Mouse (Mus musculus) CD4-positive helper T cell, adult 2 months (primary cell): Measurements from ENCODE around the gene Mrpl20.
"Not testable (repeated sequence)": the region's sequence is repeated elsewhere in the genome, so short reads cannot be mapped to it uniquely, and the experiment has no call there.

Source experiments
- DNase-seq: peaks from one replicate; pipeline ENCODE4 v3.0.0-alpha.2; 2012; ENCODE audit warnings: low read depth, missing footprints, low spot score

Mrpl20 gene

GRCm38 (mm10) chr4:155783486-155784080 lies 19.1 kb upstream of the Mrpl20 start:
- DNase-seq: no peak

DNA sequence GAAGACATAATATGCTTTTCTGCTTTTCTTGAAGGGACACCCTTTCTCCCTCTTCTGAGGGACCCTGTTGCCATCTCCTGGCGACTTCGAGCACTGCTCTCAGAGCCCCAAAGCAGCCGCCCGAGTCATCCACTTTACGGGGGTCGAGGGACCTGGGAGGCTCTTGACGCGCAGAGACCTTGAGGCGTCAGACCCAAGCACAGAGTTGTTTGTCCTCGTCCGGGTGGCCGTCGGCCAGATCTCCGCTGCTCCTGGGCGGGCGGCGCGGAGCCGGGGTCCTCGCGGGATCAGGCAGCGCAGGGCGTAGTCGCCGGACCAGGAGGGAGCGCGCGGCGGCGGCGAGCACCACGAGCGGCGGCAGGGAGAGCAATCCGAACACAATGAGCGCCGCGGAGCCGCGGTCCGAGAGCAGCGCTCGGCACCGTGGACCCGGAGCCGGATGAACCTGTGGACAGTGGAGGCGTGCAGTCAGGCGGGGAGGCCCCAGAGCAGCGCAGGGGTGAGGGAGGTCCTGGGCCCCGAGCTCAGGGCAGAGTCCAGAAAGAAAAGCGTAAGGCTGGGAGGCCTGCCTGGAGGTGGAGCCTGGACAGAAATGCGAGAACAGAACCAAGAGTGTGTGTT lies 18.5 kb upstream of the Mrpl20 start:
- peak; percentile 63 for DNase-seq

DNA sequence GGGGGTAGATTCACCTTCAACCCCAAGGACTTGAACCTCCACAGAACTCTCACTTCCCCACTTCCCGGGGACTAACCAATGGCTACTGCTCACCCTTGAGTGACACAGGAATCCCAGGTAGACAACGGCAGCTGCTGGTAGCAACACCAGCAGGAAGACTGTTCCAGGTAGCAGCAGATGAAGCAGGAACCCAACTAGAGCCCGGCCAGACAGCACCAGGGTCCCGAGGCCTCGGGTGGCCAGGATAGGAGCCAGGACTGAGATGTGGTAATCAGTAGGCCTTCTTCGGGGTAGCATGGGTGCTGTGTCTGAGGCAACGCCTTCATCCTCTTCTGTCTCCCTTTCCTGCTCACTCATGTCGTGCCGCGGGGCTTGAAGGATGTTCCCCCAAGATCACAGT lies 17.4 kb upstream of the Mrpl20 start:
- no peak for DNase-seq

- DNase-seq: no peak
Observed at GRCm38 (mm10) chr4:155785819-155786218, 16.9 kb upstream of the Mrpl20 start, which contains the start of gene Tmem88b. TSS of gene Tmem88b (minus strand) at chr4:155785874.

- no peak for DNase-seq
Observed at GRCm38 (mm10) chr4:155788300-155788699, 14.4 kb upstream of the Mrpl20 start.

DNA sequence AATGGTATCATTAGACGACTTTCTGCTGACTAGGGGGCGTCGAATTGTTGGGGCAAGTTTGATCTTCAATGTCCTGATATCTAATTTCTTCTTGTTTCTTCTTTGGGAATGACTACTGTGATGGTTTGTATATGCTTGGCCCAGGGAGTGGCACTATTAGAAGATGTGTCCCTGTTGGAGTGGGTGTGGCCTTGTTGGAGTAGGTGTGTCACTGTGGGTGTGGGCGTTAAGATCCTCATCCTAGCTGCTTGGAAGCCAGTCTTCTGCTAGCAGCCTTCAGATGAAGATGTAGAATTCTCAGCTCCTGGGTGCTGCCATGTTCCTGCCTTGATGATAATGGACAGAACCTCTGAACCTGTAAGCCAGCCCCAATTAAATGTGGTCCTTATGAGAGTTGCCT lies 13.8 kb upstream of the Mrpl20 start:
- DNase-seq: not testable (repeated sequence)

- DNase-seq: no peak
Observed at GRCm38 (mm10) chr4:155790021-155790489, 12.6 kb upstream of the Mrpl20 start, which contains the start of gene Ankrd65. TSS of gene Ankrd65 (plus strand) at chr4:155790439.

- no peak for DNase-seq
Observed at GRCm38 (mm10) chr4:155790650-155791161, 12.0 kb upstream of the Mrpl20 start.

DNA sequence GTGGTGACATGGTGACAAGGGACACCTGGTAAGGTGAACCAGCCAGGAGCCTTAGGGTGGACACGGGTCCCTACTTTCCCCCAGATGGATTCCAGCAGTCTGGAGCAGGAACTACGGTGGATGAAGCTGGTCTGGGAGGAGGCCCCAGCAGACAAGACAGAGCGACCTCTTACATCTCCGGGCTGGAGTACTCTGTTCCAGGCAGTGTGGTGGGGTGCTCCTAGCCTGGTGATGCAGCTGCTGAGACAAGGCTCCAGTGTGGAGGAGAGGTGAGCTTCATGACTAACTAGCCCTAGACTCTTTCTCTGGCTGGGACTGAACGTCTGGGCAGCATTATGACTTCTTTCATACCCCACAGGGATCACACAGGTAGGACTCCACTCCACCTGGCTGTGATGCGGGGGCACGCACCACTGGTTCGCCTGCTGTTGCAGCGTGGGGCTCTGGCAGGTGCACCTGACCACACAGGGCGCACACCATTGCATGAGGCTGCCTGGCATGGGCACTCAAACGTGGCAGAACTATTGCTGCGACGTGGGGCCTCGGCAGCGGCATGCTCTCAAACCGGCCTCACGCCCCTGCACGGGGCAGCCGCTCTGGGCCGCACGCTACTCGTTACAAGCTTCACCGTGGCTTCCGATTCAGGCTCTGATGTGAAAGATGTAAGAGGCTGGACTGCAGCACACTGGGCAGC lies 11.3 kb upstream of the Mrpl20 start:
- no peak for DNase-seq

DNA sequence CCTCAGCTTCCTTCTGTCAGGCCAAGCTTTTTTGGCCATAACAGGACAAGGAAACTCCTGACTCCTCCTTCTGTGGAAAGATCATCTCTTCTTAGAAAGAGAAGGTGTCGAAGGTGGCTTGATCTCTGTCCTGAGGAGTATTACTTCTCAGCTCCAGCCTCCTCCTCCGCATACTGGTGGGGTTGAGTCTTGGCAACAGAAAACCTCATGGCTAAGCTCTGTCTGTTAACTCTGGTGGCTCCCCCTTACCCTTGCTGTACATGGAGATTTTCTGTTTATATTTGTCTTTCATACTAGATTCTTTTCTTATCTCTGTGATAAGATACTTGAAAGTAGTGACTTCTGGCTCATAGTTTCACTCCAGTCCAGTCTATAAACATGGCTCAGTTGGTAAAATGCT lies 8.9 kb upstream of the Mrpl20 start:
- no peak for DNase-seq

- no peak for DNase-seq
Observed at GRCm38 (mm10) chr4:155802075-155802474, 603 bp upstream of the Mrpl20 start.

- DNase-seq: peak; percentile 94
Observed at GRCm38 (mm10) chr4:155803340-155804041, 813 bp downstream of the Mrpl20 start.

DNA sequence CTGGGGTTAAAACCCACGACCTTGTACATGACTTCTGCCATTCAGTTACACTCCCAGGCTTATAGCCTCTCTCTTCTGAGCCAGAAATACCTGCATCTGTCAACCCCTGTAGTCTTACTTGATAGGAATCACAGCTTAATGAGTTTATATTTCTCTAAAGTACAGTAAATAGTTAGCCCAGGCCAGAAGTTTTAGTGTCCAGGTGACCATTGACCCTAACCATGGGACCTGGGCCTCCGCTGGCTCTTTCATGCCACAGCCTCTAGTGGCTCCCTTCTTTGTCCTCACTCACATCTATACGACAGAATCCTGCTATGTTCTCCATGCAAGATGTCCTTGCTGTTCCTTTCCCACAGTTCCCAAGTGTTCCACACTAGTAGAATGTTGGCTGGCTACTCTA lies 5.2 kb downstream of the Mrpl20 start:
- no peak for DNase-seq

- peak; percentile 100 for DNase-seq
Observed at GRCm38 (mm10) chr4:155811929-155812664, 9.4 kb downstream of the Mrpl20 start, which contains the start of gene Ccnl2. TSS of gene Ccnl2 (plus strand) at chr4:155812489.

DNA sequence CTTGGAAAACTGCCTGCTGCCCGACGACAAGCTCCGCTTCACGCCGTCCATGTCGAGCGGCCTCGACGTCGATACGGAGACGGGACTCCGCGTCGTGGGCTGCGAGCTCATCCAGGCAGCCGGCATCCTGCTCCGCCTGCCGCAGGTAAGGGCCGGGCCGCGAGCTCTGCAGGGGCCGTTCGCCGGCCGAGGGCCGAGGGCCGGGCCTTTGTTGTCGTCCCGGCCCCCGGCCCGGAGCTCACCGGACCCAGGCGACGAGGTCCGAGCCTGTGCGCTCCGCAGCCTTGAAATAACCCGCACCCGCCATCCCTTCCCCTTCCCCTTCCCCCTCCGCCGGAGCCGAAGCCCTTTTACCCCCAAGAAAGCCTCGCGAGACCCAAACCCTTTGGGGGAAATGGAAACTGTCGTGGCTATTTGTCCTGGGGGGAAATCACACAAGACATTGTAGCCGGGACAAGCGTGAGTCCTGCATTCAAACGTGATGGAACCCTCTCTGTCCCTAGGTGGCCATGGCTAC lies 10.0 kb downstream of the Mrpl20 start:
- DNase-seq: peak; percentile 45

DNA sequence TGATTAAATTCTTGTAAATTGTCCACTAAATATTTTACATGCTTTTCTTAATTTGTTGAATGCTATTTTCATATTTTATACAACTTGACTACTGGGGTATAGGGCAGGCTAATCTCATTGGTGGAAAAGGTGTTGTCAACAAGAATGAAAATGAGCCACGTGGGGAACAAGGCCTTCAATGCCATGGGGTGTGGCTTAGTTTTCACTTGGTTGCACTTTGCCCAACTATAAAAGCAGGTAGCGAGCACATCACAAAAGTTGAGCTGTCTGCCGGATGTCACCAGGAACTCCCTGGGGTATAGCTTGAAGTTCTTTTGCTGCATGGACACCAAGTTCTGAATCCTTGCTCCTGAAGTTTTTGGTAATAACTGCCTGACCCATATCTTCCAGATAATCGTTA lies 14.9 kb downstream of the Mrpl20 start:
- DNase-seq: no peak

GRCm38 (mm10) chr4:155821025-155821424 lies 18.3 kb downstream of the Mrpl20 start:
- peak; percentile 54 for DNase-seq

- no peak for DNase-seq
Observed at GRCm38 (mm10) chr4:155823443-155823842, 20.8 kb downstream of the Mrpl20 start.

DNA sequence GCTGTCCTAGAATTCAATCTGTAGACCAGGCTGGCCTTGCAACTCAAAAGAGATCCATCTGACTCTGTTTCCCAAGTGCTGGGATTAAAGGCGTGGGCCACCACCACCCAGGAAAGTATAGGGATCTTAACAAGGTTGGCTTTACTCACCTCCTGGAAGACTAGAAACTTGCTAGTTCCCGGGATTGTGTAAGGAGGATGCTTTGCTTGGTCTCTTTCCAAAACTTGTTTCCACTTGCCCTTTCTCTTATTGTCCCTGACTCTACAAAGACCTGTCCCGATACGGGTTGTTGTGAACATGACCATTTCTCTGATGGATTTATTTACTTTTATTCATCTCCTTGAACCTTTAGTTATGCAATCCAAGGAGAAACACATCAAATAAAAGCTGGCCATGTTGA lies 27.2 kb downstream of the Mrpl20 start:
- DNase-seq: no peak

DNA sequence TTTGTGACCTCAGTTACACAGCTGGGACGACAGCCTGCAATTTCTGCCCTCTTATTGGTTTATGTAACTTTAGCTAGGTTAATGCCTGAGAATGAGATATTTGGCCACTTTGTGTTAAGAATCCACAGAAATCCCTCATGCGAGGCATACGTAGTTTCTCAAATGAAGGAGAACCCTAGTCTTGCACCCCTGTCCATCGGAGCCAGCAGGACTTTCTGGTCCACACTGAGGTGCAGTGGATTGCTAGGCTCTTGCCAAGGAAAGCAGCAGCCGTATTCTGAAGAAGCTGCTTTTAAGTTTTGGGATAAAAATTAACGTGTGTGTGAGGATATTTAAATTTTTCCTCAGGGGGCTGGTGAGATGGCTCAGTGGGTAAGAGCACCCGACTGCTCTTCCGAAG lies 27.9 kb downstream of the Mrpl20 start:
- peak; percentile 23 for DNase-seq
